Mouse (Mus musculus) midbrain, embryonic 14.5 days (tissue): ENCODE measurements around the gene Slfn14. TPM values are rescaled to one million over a fixed set of nuclear protein-coding genes. Genes with fewer than 3 reads are reported as not detected.

Source experiments
- ATAC-seq: fragments of 200-750 bp; cut with Nextera tagmentation; 2 replicates; pipeline ENCODE4 v1.8.0; 2017; ENCODE audit warnings: moderate number of reproducible peaks, moderate library complexity; ENCODE audit not compliant: low FRiP score, low TSS enrichment
- DNase-seq: peaks from one replicate; pipeline ENCODE4 v3.0.0-alpha.2; 2015
- H3K27ac ChIP-seq: fragments of 300-500 bp; sonication (generic); replicated peaks from 2 replicates; pipeline ENCODE4 v1.5.1; 2014; ENCODE audit warnings: mild to moderate bottlenecking, low read depth, low read length, moderate library complexity
- H3K27me3 ChIP-seq: fragments of 300-500 bp; sonication (generic); 2 replicates; pipeline ENCODE4 v1.6.1; 2014; ENCODE audit warnings: low read length, control low read depth, mixed read lengths; ENCODE audit not compliant: control insufficient read depth, insufficient read depth
- H3K36me3 ChIP-seq: fragments of 300-500 bp; sonication (generic); 2 replicates; pipeline ENCODE4 v1.6.1; 2014; ENCODE audit warnings: low read length, control low read depth; ENCODE audit not compliant: control insufficient read depth, insufficient read depth
- H3K4me1 ChIP-seq: fragments of 300-500 bp; sonication (generic); 2 replicates; pipeline ENCODE4 v1.6.1; 2014; ENCODE audit warnings: mild to moderate bottlenecking, antibody characterized with exemption, low read length, control low read depth; ENCODE audit not compliant: control insufficient read depth, insufficient read depth
- H3K4me2 ChIP-seq: fragments of 300-500 bp; sonication (generic); 2 replicates; pipeline ENCODE4 v1.6.1; 2014; ENCODE audit warnings: mild to moderate bottlenecking, low read length, moderate library complexity
- H3K4me3 ChIP-seq: fragments of 300-500 bp; sonication (generic); replicated peaks from 2 replicates; pipeline ENCODE4 v1.5.1; 2014; ENCODE audit warnings: low read depth, low read length
- H3K9ac ChIP-seq: fragments of 300-500 bp; sonication (generic); replicated peaks from 2 replicates; pipeline ENCODE4 v1.6.1; 2014; ENCODE audit warnings: mild to moderate bottlenecking, low read length, moderate library complexity
- H3K9me3 ChIP-seq: fragments of 300-500 bp; sonication (generic); 2 replicates; pipeline ENCODE4 v1.6.1; 2016; ENCODE audit warnings: low read length, control low read depth, mixed read lengths; ENCODE audit not compliant: control insufficient read depth
- WGBS: fragments of 180-500 bp; shearing (Covaris S2); extraction: QIAGEN DNeasy Blood & Tissue Kit; methylation state at CpG from one replicate; pipeline ENCODE4 v1.1.7; 2014; 5-methylcytosine and 5-hydroxymethylcytosine counted together
- polyA plus RNA-seq: library from polyadenylated mRNA; unstranded; fragments of >200 nt; fragmentation: Nextera tagmentation; extraction: Ambion mirVana; gene quantifications from 2 replicates; pipeline ENCODE4 v1.2.1, GENCODE M21; 2014

The Slfn14 gene
- polyA plus RNA-seq, 1 experiment from 2014 or later = 0.05 TPM

GRCm38 (mm10) chr11:83302526-83303251, 16.2 kb upstream of the Slfn14 start, which contains the start of gene Pex12:
Gene Pex12, minus strand, starts transcription at chr11:83302586.
- no peaks in the 10 kb centered on the region for H3K27me3 ChIP-seq
- H3K4me1 ChIP-seq = peaks cover 37% of the 10 kb centered on the region
- ATAC-seq (peak; percentile 80), DNase-seq (peak; percentile 99)
- H3K4me2 ChIP-seq = peak within 1 kb of the TSS; percentile 70
- H3K4me3 ChIP-seq = peak within 1 kb of the TSS; percentile 81
- under 1% methylated on average over 51 of the region's 51 CpGs for WGBS
- no peaks in the 10 kb centered on the region for H3K9me3 ChIP-seq
- H3K36me3 ChIP-seq = no peaks in the 10 kb centered on the region
- peak within 1 kb of the TSS; percentile 95 for H3K9ac ChIP-seq
- peak within 1 kb of the TSS; percentile 96 for H3K27ac ChIP-seq

- no peak for ATAC-seq
- H3K4me2 ChIP-seq = peak overlapping the region; percentile 70
- peaks cover 42% of the 10 kb centered on the region for H3K4me1 ChIP-seq
- no peaks in the 10 kb centered on the region for H3K9me3 ChIP-seq
- H3K9ac ChIP-seq = peak overlapping the region; percentile 95
- DNase-seq = no peak
- peak overlapping the region; percentile 96 for H3K27ac ChIP-seq
- WGBS = 9% methylated on average over 10 of the region's 10 CpGs
- no peaks in the 10 kb centered on the region for H3K27me3 ChIP-seq
- H3K36me3 ChIP-seq = peaks cover 4% of the 10 kb centered on the region; the same call in 1 of the 2 replicates
- H3K4me3 ChIP-seq = peak overlapping the region; percentile 81
Observed at GRCm38 (mm10) chr11:83302124-83302523, 15.6 kb upstream of the Slfn14 start.

GRCm38 (mm10) chr11:83301431-83301831, 14.9 kb upstream of the Slfn14 start:
- DNase-seq = no peak
- Histone ChIP-seq H3K9ac (no peak overlapping the region), H3K36me3 (peaks cover 8% of the 10 kb centered on the region), H3K27ac (no peak overlapping the region), H3K9me3 (no peaks in the 10 kb centered on the region), H3K27me3 (no peaks in the 10 kb centered on the region), H3K4me1 (peaks cover 37% of the 10 kb centered on the region), H3K4me3 (no peak overlapping the region; the same call in 1 of the 2 replicates), H3K4me2 (peak overlapping the region; percentile 70; the same call in 1 of the 2 replicates)
- ATAC-seq = no peak
- WGBS = 57% methylated on average over 2 of the region's 2 CpGs

GRCm38 (mm10) chr11:83299724-83300123, 13.2 kb upstream of the Slfn14 start:
- Histone ChIP-seq H3K4me3 (no peak overlapping the region), H3K4me1 (peaks cover 31% of the 10 kb centered on the region), H3K9ac (no peak overlapping the region), H3K27me3 (no peaks in the 10 kb centered on the region), H3K36me3 (peaks cover 22% of the 10 kb centered on the region), H3K27ac (no peak overlapping the region), H3K9me3 (no peaks in the 10 kb centered on the region), H3K4me2 (no peak overlapping the region)
- ATAC-seq = no peak
- no peak for DNase-seq
- 94% methylated on average over 9 of the region's 9 CpGs for WGBS

- Histone ChIP-seq H3K36me3 (peaks cover 22% of the 10 kb centered on the region), H3K4me2 (peak within 1 kb of the TSS; percentile 92), H3K27ac (peak within 1 kb of the TSS; percentile 79), H3K9me3 (no peaks in the 10 kb centered on the region), H3K4me3 (peak within 1 kb of the TSS; percentile 83), H3K9ac (peak within 1 kb of the TSS; percentile 76), H3K4me1 (peaks cover 24% of the 10 kb centered on the region), H3K27me3 (no peaks in the 10 kb centered on the region)
- peak; percentile 93 for ATAC-seq
- DNase-seq = peak; percentile 96
- WGBS = 2% methylated on average over 56 of the region's 56 CpGs
Observed at GRCm38 (mm10) chr11:83298225-83299195, 12.0 kb upstream of the Slfn14 start, which contains the start of gene Ap2b1. Gene Ap2b1, plus strand, starts transcription at chr11:83299024.

GRCm38 (mm10) chr11:83297816-83298215, 11.3 kb upstream of the Slfn14 start:
- Histone ChIP-seq H3K9me3 (no peaks in the 10 kb centered on the region), H3K4me2 (peak overlapping the region; percentile 92), H3K27me3 (no peaks in the 10 kb centered on the region), H3K36me3 (peaks cover 22% of the 10 kb centered on the region), H3K4me1 (peaks cover 27% of the 10 kb centered on the region), H3K27ac (no peak overlapping the region), H3K9ac (peak overlapping the region; percentile 76), H3K4me3 (peak overlapping the region; percentile 83)
- ATAC-seq (no peak), DNase-seq (no peak)
- WGBS = 80% methylated on average over 6 of the region's 6 CpGs

GRCm38 (mm10) chr11:83294133-83294532, 7.6 kb upstream of the Slfn14 start:
- ATAC-seq (no peak), DNase-seq (no peak)
- WGBS = 90% methylated on average over 2 of the region's 2 CpGs
- H3K36me3 ChIP-seq = peaks cover 22% of the 10 kb centered on the region
- H3K4me2 ChIP-seq = no peak overlapping the region
- H3K9me3 ChIP-seq = no peaks in the 10 kb centered on the region
- no peak overlapping the region for H3K4me3 ChIP-seq
- no peak overlapping the region for H3K27ac ChIP-seq
- H3K9ac ChIP-seq = no peak overlapping the region
- H3K27me3 ChIP-seq = no peaks in the 10 kb centered on the region
- H3K4me1 ChIP-seq = peaks cover 28% of the 10 kb centered on the region

GRCm38 (mm10) chr11:83293182-83293581, 6.7 kb upstream of the Slfn14 start:
- Histone ChIP-seq H3K27ac (no peak overlapping the region), H3K4me1 (peaks cover 26% of the 10 kb centered on the region), H3K36me3 (peaks cover 22% of the 10 kb centered on the region), H3K9me3 (no peaks in the 10 kb centered on the region), H3K27me3 (no peaks in the 10 kb centered on the region), H3K4me3 (peak overlapping the region; percentile 59), H3K4me2 (peak overlapping the region; percentile 90), H3K9ac (no peak overlapping the region; the same call in 1 of the 2 replicates)
- DNase-seq (no peak), ATAC-seq (no peak)
- 84% methylated on average over 1 of the region's 1 CpGs for WGBS
